Mouse (Mus musculus) adipocyte (in vitro differentiated cells): ENCODE results near the gene Tbca.

Experiments used
- DNase-seq: peaks from one replicate; pipeline ENCODE4 v3.0.0-alpha.2; 2016; ENCODE audit warnings: low spot score

Tbca gene

DNA sequence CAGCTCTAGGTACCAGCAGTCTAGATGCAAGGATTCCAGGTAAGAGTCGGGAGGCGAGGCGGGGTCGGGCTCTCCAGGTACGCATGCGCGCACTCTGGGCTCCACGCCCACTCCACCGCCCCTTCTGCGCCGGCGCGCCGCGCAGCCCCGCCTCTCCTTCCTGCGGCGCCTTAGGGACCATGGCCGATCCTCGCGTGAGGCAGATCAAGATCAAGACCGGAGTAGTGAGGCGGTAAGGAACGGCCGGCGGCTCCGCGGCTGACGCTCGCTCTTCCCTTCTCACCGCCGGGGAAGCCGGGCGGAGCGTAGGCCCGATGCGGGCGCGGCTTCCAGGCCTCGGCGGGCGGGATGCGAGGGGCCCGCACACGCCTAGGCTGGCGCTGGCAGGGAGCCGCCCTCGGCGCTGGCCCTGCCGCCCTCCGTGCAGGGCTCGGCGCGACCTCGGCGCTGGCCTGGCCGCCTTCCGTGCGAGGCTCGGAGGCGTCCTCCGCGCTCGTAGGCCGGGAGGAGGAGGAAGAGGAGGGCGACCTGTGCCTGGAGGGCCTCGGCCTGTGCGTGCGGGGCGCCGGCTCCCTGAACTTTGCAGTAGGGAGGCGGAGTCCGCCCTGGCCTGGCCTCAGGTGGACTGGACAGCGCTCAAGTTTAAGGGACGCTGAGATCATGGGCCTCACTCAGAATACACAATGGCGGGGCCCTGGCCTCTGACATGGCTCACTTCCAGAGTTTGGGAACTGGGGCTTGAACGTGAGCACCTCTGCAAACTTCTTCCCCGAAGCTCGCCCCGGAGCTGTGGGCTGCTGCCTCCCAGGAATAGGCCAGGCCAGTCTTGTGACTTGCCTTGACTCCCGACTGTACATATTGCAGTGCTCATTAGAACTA is at the start of gene Tbca:
Gene Tbca, plus strand, starts transcription at position 140 of the 879 bp plus-strand sequence.
- DNase-seq, result peak; percentile 86

GRCm38 (mm10) chr13:94745176-94745575 is 43.5 kb upstream of the Tbca start:
- no peak for DNase-seq

GRCm38 (mm10) chr13:94765852-94766251 is 22.9 kb upstream of the Tbca start:
- DNase-seq, result no peak

DNA sequence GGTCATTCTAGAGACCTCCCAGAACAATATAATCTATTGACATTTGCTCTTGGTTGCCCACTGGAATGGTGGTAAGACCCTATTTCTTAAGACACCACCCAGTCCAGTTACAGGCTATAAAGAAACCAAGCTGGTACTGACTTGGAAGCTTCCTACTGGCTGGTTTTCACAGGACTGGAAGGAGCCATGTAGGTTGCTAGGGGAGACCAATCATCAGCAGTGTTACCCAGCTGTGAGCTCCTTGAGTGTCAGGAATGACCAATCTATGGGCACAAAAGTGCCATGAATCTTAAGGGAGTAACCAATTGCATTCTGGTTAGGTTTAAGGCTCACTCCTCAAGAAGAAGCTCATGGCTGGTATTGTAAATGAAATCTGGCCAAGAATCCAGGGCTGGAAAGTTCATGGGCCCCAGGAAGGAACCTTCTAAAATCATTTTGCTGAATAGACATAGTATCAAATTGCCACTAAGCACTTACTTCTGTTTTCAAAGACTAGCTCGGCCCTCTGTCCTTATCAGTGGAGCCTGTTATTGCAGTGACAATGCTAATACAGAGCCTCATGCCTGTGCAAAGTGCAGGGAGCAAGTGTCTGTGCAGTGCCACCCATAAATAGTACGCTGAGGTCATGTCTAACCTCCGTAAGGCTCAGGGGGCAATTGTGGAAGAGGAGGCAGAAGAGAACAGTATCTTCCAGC is 20.1 kb upstream of the Tbca start:
- no peak for DNase-seq

- DNase-seq, result no peak
Observed at GRCm38 (mm10) chr13:94769155-94769470, 19.6 kb upstream of the Tbca start.

DNA sequence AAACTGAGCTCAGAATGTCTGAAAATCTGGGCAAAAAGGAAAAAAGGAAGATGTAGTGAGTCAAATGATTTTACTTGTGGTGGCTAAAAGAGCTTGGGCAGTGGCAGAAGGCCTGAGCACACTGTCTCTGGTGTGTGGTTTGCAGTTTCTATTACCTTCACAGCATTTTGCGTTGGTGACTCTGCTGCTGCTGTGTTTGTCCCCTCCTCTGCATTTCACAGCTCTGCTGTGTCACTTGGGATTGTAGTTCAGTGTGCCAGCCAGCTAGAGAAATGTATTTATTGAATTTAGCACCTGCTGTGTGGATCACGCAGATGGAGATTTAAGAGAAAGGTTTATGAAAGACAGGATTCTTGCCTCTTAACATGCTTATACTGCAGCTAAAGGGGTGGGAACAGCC is 1.8 kb upstream of the Tbca start:
- DNase-seq, result no peak

DNA sequence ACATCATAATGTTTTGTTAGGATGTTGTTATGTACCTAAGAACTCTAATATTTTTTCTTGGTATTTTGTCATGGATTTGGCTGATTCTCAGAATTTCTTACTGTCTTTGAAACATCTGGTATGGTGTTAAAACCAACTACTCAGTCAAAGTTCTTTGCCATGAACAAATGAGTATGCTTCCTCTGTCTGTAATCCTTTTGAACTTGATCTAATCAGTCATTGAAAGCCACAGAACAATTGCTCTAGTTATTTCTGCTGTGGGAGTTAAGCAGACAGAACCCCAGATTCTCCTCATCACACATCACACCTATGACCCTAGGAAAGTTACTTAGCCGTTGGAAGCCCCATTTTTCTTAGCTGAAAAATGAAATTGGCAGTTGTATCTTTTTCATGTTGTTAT is 6.0 kb downstream of the Tbca start:
- no peak for DNase-seq

DNA sequence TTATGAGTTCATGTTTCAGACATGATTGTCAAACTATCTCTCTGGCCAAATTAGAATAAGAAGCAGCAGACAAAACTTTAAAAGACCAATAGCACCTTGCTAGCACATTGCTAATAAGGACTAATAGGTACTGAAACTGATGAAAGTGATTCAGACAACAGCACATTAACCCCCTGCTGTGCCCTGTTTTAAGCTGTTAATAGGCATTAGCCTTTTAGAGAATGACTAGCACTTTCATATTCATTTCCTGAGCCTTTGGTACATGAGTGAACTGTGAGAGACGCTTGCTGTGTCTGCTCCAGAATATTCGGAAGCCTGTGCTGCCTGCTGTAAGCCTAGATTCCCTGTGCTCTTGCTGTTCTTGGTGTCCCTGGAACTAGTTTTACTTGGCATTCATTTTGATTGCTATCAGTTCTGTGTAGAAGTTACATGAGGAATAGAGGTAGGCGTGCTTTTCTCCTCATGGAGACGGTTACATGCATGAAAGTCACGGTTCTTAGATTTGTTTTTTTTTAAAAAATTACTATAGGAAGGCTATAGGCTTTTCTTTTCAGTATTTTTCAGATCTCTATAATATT is 14.9 kb downstream of the Tbca start:
- no peak for DNase-seq

DNA sequence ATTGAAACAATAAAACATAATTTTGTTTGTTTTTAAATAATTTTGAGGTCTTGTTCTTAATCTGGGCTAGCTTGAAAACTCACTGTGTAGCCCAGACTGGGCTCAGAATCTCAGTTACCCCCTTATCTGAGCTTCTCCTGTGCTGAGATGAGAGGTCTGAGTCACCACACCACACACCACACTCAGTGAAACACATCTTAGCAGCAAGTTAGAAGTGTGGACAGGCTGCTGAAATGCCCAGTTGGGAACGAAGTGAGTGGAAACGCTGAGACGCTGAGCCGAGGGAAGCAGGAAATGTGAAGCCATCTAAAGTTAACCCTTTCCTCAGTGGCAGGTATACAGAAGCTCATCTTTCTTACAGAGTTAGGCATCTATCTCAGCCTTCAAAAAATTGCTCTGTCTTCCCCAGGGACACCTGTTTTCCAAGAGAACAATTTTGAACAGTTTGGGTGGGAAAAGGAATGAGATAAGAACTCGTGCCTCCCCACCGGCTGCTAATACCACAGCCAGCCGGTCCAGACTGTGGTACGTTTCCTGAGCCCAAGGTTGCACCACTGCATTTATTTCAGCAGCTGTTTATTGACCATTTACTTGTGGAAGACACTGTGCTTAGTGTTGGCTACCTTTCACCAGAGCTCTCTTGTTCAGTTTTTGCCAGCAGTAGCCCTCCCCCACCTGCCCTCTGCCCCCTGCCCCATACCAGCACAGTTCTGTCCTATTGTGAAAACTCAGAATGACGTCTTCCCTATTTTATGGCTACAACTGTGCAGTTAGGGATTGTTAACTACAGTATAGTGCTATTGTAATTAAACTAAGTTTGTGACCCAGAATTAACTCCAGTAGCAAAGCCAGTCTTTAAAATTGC is 17.8 kb downstream of the Tbca start:
- DNase-seq, result peak; percentile 36

GRCm38 (mm10) chr13:94808596-94808995 is 19.9 kb downstream of the Tbca start:
- DNase-seq, result peak; percentile 68

- no peak for DNase-seq
Observed at GRCm38 (mm10) chr13:94809724-94810123, 21.0 kb downstream of the Tbca start.

DNA sequence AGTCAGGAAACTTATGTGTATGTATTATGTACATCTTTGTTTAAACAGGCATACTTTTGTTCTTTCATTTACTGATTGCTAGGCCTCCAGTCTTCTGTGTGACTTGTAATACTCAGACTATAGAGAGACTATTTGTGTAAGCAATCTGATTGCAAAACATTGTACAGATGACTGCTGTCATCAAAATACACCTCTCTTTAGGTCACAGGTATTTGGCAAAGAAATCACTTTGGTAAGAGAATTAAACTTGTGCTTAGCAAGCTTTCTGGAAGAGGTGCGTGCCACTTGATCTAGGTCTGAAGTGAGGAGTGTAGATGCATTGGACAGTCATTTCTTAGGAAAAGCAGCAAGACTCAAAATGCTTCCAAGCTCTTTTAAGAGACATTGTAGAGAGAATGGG is 22.7 kb downstream of the Tbca start:
- DNase-seq, result no peak

GRCm38 (mm10) chr13:94813770-94814169 is 25.1 kb downstream of the Tbca start:
- DNase-seq, result no peak

DNA sequence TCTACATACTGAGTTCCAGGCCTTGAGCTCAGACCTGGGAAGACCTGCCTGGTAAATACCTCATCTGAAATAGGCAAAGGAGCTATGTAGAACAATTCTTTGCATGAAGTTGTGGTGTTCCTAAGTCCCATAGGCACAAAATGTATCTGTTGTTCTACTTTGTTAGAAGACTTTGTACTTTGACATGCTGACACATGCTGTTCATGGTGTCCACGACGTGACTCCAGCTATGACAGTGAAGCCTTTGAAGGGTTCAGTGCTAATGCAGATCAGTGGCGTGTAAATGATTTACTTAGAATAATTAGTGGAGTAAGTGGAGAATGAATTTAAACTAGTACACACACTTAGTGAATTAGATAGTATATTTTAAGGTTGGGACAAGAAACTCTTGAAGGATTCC is 31.8 kb downstream of the Tbca start:
- DNase-seq, result no peak

- no peak for DNase-seq
Observed at GRCm38 (mm10) chr13:94820956-94821355, 32.2 kb downstream of the Tbca start.

DNA sequence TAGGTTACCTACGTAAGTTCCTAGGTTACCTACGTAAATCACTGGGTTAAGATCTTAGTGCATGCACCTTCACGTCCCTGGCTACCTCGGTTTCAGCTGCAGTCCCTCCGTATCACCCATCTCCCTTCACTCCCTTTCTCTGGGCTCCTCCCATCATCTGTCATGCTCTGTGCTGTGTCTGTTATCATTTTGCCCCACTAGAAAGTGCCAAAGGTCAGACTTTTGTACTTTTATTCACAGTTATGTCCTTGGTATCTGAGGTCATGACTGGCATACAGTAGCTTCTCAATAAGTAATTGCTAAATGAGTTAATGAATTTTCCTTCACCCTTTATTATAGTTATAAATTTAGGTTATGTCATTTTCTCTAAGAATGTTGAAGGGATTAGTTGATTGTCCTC is 37.7 kb downstream of the Tbca start:
- no peak for DNase-seq

DNA sequence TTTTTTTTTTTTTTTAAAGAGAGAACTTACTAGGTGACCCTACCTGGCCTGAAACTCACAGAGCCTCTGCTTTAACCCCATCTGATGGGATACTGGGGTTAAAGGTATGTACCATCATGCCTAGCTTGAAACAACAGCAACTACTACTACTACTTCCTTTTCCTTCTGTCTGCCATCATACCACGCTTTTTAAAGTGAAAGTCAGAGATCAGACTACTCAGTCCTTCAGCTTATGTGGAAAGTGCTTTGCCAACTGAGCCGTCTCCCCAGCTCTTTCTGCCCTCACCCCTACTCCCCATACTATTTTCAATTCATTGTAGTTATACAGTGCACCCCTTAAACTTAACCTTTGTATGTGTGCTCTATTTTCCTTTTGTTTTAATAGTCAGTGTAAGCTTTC is 38.3 kb downstream of the Tbca start:
- DNase-seq, result no peak

GRCm38 (mm10) chr13:94827847-94828246 is 39.1 kb downstream of the Tbca start:
- no peak for DNase-seq

DNA sequence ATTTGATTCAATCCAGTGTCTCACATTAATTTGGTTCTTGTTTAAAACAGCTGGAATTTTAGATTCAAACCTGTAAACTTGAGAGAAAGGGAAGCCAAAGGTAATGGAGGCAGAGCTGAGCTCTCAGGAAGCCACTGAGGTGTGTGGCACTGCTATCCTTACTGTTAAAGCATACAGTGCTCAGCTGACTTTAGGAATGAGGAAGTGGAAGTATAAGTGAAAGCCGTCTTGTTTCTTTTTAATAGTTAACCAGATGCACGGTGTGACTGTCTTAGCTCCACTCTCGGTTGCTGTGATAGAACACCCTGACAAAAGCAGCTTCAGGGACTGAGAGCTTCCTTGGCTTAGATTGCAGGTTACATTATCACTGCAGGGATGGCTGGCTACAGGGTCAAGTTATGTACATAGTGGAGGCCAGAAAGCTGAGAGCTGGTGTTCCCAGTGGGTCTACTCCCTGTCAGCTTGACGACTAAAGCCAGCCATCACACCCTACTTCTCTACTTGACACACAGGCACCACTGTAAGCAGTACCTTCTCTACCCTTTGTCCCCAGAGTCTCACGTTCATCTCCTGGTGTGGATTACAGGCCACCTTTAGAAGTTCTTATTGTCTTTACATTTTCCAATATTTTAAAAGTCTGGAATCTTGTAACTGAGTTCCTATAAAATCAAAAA is 49.5 kb downstream of the Tbca start:
- DNase-seq, result no peak

DNA sequence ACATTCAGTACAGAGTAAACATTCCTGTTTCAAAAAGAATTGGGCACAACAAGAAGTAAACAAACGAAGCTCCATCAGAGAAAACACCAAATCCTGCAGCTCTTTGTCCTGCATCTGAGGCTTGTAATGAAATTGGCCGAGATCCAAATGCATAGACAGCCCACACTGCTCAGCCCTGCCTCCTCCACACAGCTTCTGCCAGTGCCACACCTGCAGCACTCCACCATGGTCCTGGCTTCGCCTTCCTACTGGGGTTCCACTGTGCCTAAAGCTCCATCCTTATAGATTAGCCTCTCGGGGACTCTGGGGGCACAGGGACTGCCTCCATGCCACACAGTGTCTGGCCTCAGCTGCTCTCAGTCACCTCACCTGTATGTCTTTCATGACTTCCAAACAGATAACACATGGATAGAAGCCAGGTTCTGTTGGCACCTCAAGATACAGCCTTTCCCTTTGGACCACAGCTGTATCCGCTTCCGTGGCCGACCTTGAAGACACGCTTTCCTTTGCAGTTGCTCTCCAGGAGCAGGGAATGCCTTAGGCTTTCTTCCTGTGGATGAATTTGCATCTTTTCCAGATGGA is 50.1 kb downstream of the Tbca start:
- no peak for DNase-seq

DNA sequence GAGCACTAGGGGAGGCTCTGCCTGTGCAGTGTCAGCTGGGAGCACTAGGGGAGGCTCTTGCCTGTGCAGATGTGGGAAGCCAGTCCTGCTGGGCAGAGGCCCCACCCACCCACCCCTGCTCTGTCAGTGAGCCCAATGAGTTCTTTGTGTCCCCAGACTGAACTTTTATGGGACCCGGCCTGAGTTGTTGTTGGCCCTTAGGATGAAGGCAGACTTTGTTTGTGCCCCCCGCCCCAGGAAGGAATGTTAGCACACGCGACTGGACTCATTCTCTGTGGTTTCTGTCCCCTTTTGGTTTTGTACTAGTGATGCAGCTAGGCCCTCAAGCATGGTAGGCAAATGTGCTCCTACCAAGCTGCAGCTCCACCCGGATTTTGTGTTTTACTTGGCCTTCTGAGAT is 54.5 kb downstream of the Tbca start:
- DNase-seq, result no peak
